Mouse (Mus musculus): Measurements from ENCODE around the gene D5Ertd579e.

DNA sequence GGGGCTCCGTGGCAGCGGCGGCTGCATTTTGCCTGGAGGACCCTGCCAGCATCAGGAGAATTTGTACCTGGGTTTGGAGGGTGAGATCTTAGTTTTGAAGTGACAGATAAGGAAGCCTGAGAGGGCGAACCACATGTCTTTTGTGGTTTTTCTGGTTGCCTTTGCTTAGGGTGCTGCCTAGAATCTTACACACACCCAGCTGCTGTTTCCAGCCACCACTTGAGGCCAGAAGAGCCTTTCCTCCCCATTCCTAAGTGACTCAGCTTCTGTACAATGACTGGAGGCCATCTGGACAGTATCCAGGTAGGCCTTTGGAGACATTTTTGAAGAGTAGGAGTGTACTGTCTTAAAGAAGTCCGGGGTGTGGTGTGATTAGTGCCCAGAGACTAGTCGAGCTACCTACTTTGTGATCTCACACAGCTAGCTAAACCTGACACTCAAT lies 26.6 kb upstream of the D5Ertd579e start:
- TF ChIP-seq CTCF (IDR thresholded peaks at IDR 0.05; ENCODE audit: control insufficient read depth, insufficient read depth, insufficient replicate concordance, low read depth, low read length) (no peak), POLR2A (IDR thresholded peaks at IDR 0.05; ENCODE audit: control insufficient read depth, low read depth, low read length) (no peak)

All from testis, adult 2 months (tissue).